Mouse (Mus musculus) hematopoietic stem cell, adult 5-6 weeks (primary cell): ENCODE data around the gene Tomm40l. TPM values are rescaled to one million over a fixed set of nuclear protein-coding genes. Genes with fewer than 3 reads are reported as not detected.
"Not testable (repeated sequence)": the region's sequence is repeated elsewhere in the genome, so short reads cannot be mapped to it uniquely, and the experiment has no call there.

Experiments
- ATAC-seq, 2 experiments: fragments of 125-278 bp in 1 of 2; replicated peaks in 1 of 2; 2 replicates each; pipeline ENCODE4 v1.8.0; 2016 to 2017; ENCODE audit warnings: inconsistent platforms in 2 of 2, mild to moderate bottlenecking in 2 of 2, moderate number of reproducible peaks in 2 of 2, low read depth in 1 of 2, moderate TSS enrichment in 1 of 2; ENCODE audit not compliant: low FRiP score in 2 of 2, poor library complexity in 2 of 2, severe bottlenecking in 2 of 2, insufficient read depth in 1 of 2, low TSS enrichment in 1 of 2
- total RNA-seq: library from RNA; stranded (forward); fragments of 172-1452, 232-1000 nt; gene quantifications from 2 replicates; pipeline ENCODE4 v1.2.3, GENCODE M21; 2017

The Tomm40l gene
- total RNA-seq, 1 experiment from 2014 or later, result 25.0 TPM

GRCm38 (mm10) chr1:171256095-171256818 lies 33.9 kb upstream of the Tomm40l start:
- no peak for ATAC-seq

GRCm38 (mm10) chr1:171252415-171252814 lies 30.1 kb upstream of the Tomm40l start:
- ATAC-seq, result no peak

GRCm38 (mm10) chr1:171251594-171252324 lies 29.4 kb upstream of the Tomm40l start:
- ATAC-seq, result no peak

- no peak for ATAC-seq
Observed at GRCm38 (mm10) chr1:171250680-171251593, 28.6 kb upstream of the Tomm40l start, which contains the start of gene Ndufs2. Gene Ndufs2, minus strand, starts transcription at chr1:171251388.

GRCm38 (mm10) chr1:171249913-171250600 lies 27.7 kb upstream of the Tomm40l start, which contains the start of gene Adamts4:
Gene Adamts4, plus strand, starts transcription at chr1:171250421.
- ATAC-seq, result no peak

GRCm38 (mm10) chr1:171248386-171249226 lies 26.3 kb upstream of the Tomm40l start:
- no peak for ATAC-seq

- no peak for ATAC-seq
Observed at GRCm38 (mm10) chr1:171247916-171248315, 25.6 kb upstream of the Tomm40l start.

- ATAC-seq, result peak in 1 of 2 experiments; percentile 3; a peak in 1 of 4 replicates
Observed at GRCm38 (mm10) chr1:171247453-171247841, 25.1 kb upstream of the Tomm40l start.

- peak; percentile 97 to 99 for ATAC-seq
Observed at GRCm38 (mm10) chr1:171246709-171247452, 24.6 kb upstream of the Tomm40l start.

GRCm38 (mm10) chr1:171245353-171245752 lies 23.0 kb upstream of the Tomm40l start:
- ATAC-seq, result no peak

GRCm38 (mm10) chr1:171241952-171242351 lies 19.6 kb upstream of the Tomm40l start:
- not testable (repeated sequence) for ATAC-seq

GRCm38 (mm10) chr1:171240911-171241310 lies 18.6 kb upstream of the Tomm40l start:
- no peak for ATAC-seq

- ATAC-seq, result no peak
Observed at GRCm38 (mm10) chr1:171239992-171240744, 17.9 kb upstream of the Tomm40l start.

GRCm38 (mm10) chr1:171238463-171238862 lies 16.1 kb upstream of the Tomm40l start:
- peak; percentile 58 to 74; a peak in 3 of 4 replicates for ATAC-seq

GRCm38 (mm10) chr1:171237438-171237837 lies 15.1 kb upstream of the Tomm40l start:
- ATAC-seq, result no peak
